Mouse (Mus musculus) c-Kit-negative CD71-positive TER-119-positive erythroid progenitor cells, embryonic 14.5 days (primary cell): Measurements from ENCODE around the gene Klhdc8a.
"Not testable (repeated sequence)": the region's sequence is repeated elsewhere in the genome, so short reads cannot be mapped to it uniquely, and the experiment has no call there.

Experiments
- DNase-seq: peaks from one replicate; pipeline ENCODE4 v3.0.0-alpha.2; 2013; ENCODE audit warnings: low read depth, low spot score

The Klhdc8a gene

DNA sequence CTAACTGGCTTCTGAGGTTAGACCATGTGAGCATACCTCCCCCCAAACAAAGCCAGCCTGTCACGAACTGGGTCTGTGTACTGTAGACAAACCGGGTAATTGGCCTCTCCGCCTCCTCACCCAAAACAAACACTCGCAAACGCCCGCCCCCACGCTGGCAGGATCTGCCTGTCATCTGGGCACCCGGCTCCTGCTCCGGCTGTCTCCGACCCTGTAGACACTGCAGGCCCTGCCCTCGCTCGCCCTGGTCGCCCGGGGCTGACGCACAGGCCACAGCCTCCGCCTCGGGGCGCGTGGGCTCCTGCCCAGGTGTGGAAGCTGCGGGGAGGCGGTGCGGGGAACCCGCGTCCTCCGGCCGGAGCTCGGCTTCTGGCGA lies at the start of gene Klhdc8a:
Klhdc8a (plus strand) TSS at position 202 of the 376 bp plus-strand sequence.
- no peak for DNase-seq

DNA sequence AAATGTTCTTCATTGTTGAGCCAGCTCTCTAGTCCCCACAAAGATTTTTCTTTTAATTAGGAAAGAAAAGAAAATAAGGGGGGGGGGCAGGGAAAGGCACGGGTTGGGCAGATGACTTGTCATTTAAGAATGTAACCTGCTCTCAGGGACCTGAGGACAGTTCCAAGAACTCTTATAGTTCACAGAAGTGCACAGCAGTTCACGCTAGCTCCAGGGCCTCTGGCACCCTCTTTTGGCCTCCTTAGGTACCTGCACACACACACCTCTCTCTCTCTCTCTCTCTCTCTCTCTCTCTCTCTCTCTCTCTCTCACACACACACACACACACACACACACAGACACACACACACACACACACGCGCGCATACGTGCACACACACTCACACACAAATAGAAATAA lies 44.0 kb upstream of the Klhdc8a start:
- DNase-seq: no peak

DNA sequence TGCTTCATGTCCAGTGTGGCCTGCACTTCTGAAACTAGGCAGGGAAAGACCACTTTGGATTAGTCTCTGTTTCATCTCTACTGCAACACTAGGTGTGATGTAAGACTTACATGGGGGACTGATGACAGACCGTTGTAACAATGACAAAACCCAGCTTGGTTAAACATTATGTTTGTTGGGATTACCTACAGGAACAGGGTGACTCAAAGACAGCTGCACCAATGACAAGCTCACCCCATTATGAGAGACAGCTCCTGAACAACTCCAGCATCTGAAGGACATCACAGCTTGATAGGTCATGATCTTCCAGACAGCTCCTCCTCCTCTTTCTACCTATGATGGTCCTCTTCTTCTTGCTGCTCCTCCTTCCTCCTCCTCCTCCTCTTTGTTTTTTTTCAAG lies 38.1 kb upstream of the Klhdc8a start:
- no peak for DNase-seq

DNA sequence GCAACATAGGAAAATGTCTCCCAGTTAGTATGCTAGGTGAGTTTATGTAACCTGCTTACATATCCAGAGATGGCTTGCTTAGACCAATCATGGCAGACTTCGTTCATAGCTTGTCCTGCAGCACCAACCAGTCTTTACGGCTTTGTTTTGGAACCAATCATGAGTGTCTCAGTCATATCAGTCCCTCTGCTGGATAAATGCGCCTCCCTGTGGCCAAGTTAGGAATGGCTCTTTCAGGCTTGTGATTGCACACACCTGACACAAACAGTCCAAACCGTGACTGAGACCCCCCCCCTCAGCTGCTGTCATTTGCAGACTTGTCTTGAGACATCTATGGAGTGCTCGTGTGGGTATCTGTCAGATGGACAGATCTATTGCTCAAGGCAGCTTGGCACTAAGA lies 37.4 kb upstream of the Klhdc8a start:
- peak; percentile 36 for DNase-seq

DNA sequence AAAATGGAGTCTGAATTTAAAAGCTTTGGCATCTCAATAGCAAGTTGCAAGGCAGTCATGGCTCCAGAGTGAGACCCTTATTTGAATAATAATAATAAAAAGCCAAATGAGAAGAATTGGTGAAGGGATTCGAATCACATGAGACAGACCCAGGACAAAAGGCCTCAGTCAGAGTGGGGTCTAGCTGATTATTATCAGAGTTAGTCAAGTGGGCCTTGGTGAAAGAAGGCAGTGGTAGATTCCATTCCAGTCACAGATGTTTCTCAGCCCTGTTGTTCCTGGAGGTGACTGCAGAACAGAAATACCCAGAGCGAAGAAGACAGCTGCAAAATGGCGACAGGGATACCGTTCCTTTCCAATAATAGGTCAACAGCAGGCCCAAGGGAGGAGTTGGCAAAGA lies 34.8 kb upstream of the Klhdc8a start:
- no peak for DNase-seq

DNA sequence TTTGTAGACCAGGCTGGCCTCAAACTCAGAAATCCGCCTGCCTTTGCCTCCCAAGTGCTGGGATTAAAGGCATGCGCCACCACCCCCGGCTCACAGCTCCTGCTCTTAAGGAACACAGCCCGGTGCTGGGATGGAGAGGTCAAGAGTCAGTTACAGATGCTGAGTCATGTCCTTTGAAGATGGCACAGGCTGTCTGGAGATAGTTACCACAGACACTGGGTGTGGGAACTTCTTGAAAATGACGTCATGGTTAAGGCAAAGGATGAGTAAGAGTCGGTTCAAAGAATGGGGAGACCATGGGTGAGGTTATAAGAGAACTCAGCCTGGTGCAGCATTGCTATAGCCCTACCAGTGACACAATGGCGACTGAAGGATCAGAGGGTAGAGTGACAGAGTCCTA lies 33.8 kb upstream of the Klhdc8a start:
- peak; percentile 72 for DNase-seq

DNA sequence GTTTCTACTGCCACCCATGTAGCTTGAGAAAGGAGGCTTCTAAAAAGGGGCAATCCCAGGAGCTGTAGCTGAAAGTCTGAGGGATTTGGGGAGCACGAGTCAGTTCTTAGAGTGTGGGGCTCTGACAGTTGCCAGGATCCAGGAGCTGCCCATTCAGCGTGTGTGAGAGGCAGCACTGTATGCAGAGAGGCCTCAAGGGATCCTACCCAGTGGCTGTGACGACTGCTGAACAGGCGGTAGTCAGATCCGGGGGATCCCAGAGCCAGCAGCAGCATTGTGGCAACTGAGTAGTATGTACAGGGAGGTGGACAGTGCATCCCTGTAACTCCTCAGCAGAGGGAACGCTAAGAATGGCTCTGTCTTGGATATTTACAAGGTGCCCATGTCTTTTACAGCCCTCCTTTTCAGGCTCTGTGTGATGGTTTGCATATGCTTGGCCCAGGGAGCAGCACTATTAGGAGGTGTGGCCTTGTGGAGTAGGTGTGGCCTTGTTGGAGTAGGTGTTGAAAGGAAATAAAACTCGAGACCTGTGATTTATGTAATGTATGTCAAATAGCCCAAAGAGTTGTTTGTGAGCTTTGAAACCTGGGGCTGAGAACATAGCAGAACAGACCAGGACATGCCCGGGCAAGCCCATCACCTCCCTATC lies 33.1 kb upstream of the Klhdc8a start:
- DNase-seq: no peak

DNA sequence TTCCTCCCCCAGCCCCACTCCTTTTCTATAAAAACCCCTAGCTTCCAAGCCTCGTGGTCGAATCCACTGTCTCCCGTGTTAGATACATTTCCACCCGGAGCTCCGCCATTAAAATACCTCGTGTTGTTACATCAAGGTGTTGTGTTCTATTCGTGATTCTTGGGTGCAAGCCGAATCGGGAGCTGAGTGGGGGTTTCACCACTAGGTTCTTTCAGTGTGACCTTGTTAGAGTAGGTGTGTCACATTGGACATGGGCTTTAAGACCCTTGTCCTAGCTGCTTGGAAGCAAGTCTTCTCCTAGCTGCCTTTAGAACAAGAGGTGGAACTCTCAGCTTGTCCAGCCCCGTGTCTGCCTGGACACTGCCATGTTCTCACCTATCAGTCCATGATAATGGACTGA lies 32.5 kb upstream of the Klhdc8a start:
- DNase-seq: no peak

DNA sequence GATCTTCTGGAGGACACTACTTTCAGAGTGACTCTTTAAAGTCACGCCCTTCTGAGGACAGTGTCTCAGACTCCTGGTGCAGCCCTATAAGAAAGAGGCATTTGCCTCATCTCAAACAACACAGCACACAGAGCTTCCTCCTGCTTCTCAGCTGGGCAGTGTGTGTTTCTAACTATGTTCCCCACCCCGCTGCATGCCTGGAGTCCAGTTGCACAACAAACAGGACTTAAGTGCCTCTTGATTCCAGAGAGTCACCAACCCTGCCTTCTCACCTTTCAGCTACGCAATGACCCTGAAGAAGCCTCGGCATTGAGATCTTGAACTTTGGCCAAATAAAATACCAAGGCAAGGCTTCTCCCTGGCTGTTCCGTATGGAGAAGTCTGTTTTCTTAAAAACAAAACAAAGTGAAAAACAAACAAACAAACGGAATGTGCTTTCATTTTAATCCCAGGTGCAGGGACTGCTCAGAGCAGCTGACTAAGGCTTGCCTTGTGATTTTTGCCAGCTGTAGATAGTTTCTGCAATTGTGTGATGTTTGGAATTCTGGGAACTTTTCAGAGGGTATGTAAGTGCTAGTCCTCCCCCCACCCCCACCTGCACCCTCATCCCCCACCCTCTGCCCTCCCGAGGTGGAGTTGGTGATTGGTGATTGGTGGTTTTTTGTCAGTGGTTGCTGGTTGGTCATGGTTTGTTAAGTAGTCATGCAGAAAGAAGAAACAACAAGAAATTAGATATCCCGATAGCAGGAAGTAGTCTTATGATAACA lies 31.5 kb upstream of the Klhdc8a start:
- DNase-seq: no peak

DNA sequence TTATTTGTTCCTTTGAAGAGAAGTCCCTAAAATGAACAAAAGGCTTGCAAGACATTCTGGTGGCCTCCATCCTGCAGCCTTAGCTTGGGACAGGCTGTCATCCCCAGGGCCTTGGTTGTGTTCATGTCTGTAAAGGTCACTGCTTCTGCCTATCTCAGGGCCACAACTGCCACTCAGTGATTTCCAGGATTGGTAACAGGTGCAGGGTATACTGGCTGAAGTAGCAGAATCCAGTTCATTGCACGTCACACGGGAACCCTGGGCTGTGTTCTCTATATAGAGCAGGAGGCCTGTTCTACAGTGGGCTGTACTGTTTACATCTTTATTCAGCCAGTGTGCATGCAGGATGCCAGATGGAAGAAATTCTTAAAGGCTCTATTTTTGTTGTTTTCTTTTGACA lies 30.5 kb upstream of the Klhdc8a start:
- DNase-seq: no peak

DNA sequence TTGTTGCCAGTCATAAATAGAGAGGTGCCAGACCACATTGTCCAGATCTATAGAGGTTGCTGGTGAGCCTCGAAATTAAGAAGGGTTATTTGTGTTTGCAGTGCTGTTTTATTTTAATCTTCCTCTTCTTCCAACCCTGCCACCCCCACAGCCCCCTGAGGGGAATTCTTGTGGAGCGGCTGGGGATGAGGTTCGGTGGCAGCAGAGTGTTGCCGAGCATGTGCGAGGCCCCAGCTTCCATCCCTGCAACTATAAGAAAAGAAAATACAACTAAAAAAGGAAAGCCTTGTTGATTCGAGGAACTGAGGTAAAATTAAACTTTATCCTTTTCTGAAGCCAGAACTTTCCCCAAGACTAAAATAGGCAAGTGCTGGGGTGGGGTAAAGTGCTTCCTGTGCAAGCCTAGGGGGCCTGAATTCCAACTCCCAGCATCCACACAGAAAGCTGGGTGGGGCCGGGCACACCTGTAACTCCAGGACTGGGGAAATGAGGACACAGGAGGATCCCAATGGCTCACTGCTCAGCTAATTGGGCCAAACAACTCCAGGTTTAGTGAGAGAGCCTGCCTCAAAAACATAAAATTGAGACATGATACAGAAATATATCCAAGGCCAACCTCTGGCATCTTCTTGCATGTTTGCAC lies 29.9 kb upstream of the Klhdc8a start:
- DNase-seq: no peak

DNA sequence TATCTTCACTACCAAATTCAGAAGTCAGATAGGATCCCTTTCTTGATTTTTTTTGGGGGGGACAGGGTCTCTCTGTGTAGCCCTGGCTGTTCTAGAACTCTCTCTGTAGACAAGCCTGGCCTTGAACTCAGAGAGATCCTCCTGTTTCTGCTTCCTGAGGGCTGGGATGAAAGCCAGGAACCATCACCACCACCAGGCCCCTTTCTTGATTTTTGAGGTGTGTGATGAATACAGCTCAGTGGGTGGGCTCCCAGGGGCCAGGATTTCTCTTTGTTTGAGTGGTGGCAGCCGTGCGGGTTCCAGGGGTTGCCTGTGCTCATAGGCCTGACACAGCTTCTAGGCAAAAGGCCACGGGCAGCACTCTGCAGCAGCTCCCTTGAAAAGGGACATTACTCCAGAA lies 27.2 kb upstream of the Klhdc8a start:
- no peak for DNase-seq

DNA sequence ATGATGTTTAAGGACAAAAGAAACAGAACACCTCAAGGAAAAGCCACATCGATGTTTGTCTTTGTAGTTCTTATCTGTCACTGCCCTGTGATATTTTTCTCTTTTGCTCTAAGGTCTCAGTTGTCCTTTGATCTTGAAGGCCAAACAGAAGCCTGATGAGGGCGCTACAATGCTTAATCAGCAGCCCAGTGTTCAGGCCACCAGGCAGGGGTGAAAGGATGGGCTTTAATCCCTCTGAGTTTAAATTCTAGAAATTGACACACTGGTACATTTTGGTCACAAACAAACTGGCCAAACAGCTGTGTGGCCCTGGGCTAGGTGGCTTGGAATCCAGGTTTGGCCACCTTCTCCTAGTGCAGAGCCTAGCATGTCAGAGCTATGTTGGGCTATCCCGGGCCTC lies 21.7 kb upstream of the Klhdc8a start:
- no peak for DNase-seq

DNA sequence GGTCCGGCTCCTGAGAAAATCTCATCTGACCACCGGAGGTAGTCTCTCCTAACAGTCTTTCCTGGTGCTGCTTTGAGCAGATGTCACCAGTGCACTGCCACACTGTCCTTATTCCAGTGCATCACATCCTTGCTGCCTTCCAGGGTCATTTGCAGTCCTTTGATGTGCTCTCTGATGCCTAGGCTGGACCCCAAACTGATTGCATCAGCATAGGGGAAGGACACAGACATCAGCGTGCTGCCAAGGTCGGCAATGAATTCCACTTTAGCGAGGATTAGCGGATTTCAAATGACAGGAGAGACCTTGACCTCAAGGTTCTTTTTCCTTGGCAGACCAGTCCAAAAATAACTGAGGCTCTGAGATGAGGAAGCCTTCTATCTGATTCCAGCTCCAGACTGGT lies 21.3 kb upstream of the Klhdc8a start:
- no peak for DNase-seq

DNA sequence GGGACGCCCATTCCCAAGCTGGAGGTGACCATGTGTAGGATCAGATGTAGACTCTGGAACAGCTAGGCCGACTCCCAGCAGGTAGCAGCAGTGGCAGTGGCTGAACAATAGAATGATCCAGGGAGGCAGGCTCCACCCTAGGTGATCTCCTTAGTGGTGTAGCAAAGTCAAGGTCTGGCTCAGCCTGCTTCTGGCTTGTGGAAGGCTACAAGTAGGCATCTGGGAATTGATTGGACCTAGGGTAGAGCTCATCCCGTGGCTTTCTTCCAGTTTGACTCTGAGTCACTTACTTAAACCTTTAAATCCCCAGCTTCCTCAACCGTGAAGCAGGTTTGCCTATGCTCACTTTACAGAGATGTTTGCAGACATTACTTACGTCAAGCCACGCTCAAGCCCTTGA lies 17.8 kb upstream of the Klhdc8a start:
- DNase-seq: not testable (repeated sequence)

DNA sequence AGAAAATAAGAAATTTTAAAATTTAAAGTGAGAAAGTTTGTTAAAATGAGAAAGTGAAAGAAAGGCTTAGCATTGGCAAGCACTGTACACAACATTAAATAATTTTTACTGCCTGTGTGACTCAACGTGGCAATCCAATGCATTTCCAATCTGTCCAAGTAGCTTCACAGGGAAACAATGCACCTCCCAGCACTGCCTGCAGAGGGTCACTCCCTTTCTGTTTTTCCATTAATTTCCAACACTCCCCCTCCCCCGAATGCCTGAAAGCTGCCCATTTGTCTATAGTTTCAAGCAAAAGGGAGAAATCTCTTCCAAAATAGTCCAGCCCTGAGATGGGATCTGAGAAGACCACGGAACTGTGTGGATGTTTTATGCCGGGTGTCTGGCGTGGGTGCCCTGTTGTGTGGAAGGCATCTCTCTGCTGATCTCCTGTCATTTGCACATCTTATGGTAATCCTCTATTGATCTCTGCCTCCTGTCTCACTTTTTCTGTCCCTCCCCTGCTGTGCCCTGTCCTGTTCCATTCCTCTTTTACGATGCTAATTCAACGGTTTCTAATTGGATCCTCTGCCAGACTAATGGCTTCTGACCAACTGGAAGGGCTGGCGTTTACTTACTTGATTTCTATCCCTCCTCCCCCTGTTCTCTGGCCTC lies 16.8 kb upstream of the Klhdc8a start:
- DNase-seq: no peak

DNA sequence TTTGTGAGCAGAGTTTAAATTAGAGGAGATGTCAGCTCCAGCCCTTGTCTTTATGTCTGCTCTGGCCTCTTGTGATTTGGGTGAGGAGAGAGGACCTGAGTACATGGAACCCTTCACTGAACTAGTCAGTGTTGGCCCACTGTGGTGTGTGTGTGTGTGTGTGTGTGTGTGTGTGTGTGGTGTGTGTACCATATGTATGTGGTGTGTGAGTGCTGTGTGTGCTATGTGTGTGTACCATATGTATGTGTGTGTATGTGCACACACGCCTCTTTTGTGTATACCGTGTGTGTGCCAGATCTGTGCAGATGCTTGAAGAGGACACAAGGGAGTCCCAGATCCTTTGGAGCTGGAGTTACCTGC lies 16.3 kb upstream of the Klhdc8a start:
- DNase-seq: no peak

DNA sequence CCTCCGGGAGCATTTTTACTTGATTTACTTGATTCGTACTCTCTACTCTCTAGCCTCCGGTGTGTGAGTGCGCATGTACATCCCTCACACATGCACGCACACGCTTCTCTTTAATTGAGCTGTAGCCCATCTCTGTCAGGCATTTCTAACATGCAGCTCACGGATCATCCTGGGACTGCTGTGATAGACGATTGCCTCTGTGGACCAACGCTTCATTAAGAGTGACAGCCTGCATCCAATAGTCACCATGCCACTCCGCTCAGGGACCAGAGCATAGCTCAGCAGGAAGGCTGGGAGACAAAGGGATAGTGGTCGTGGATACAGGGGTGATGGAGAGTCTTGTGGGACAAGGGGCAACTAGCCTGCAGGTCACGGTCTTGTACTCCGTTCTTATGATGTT lies 15.4 kb upstream of the Klhdc8a start:
- DNase-seq: no peak

DNA sequence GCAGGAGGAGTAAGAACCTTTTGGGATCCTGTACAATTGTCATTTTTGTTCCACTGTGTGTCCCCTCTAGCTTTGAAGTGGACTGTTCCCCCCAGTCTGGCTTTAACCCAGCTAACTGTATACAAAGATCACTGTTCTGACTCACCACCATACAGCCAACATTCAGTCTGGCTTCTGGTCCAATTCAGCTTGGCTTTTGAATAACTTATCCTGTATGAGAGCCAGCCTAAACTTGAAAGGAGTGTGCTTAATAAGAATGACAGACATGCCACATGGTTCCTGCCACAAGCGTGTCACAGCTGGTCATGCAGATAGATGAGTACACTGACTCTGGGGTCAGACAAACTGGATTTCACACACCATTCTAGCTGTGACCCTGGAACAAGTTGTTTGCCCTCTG lies 11.7 kb upstream of the Klhdc8a start:
- no peak for DNase-seq

DNA sequence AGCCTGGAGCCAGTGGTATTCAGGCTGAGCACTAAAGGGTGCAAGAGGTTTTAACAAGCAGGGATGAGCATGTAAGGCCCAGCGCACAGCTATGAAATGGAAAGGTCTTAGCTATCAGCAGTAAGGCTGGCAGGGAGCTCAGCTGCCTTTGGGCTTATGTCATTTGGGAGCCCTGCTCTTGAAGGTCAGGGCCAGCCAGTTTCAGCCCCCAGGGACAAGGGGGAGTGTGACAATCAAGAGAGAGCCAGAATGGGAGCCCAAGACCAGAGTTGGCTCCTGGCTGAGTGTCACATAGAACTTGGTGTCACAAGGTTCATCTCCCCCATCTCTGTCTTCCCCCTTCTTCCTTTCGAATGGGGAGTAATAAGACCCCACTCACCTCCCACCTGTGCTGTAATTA lies 11.0 kb upstream of the Klhdc8a start:
- DNase-seq: no peak

DNA sequence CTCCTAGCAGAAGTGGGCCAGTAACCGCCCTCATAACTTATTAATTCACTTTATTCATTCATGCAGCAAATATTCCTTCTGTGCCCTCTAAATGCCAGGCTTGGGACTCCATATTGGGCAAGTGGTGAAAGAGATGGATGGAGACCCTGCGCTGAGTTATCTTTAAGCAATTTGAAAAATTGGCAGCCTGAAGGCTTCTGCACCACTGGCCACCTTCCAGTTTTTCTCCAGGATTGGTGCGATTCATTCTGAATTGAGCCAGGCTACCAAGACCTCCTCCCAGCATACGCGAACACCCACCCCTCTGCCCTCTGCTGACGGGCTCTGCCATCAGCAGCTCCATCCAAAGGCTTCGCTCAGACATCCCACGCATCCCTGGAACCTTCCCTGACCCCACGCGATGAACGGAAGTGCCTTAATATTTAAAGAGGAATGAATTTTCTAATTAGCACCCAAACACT lies 10.4 kb upstream of the Klhdc8a start:
- no peak for DNase-seq

DNA sequence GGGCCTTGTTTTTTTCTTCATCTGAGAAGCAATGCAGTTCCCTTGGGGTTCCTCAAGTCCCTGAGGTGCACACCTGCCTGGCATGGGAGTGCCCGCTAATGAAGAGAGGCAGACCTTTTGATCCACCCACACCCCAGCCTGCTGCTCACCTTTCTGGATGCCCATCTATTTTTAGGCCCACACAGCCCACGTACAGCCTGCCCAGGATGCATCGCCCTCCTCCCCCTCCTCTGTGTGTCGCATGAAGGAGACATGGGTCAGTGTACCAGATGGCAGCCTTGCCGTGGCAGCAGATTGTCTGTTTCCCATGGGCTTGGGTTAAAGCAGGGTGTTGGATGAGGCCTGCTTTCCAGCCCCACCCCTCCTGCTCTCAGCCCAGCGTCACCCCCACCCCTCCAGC lies 8.5 kb upstream of the Klhdc8a start:
- no peak for DNase-seq
